Mouse (Mus musculus): ENCODE results near the gene Zfp688.
"Not testable (repeated sequence)": the region's sequence is repeated elsewhere in the genome, so short reads cannot be mapped to it uniquely, and the experiment has no call there.

Zfp688 gene

GRCm38 (mm10) chr7:127421388-127422191 is at the start of gene Zfp688:
Zfp688 (minus strand) TSS chr7:127422068.
- DNase-seq (ENCODE audit: low spot score) = peak; percentile 94

- DNase-seq (ENCODE audit: low spot score) = no peak
Measured at GRCm38 (mm10) chr7:127471646-127472010, 49.8 kb upstream of the Zfp688 start.

GRCm38 (mm10) chr7:127470743-127471645 is 49.1 kb upstream of the Zfp688 start:
- peak; percentile 99 for DNase-seq (ENCODE audit: low spot score)

- no peak for DNase-seq (ENCODE audit: low spot score)
Measured at GRCm38 (mm10) chr7:127470011-127470715, 48.3 kb upstream of the Zfp688 start.

- no peak for DNase-seq (ENCODE audit: low spot score)
Measured at GRCm38 (mm10) chr7:127466606-127467005, 44.7 kb upstream of the Zfp688 start.

- not testable (repeated sequence) for DNase-seq (ENCODE audit: low spot score)
Measured at GRCm38 (mm10) chr7:127465670-127466069, 43.8 kb upstream of the Zfp688 start.

GRCm38 (mm10) chr7:127465191-127465590 is 43.3 kb upstream of the Zfp688 start:
- no peak for DNase-seq (ENCODE audit: low spot score)

- DNase-seq (ENCODE audit: low spot score) = not testable (repeated sequence)
Measured at GRCm38 (mm10) chr7:127459311-127459710, 37.4 kb upstream of the Zfp688 start, which contains the start of gene Prr14. Prr14 (plus strand) TSS chr7:127459611.

GRCm38 (mm10) chr7:127458371-127459122 is 36.7 kb upstream of the Zfp688 start:
- DNase-seq (ENCODE audit: low spot score) = not testable (repeated sequence)

GRCm38 (mm10) chr7:127454905-127455304 is 33.0 kb upstream of the Zfp688 start:
- DNase-seq (ENCODE audit: low spot score) = no peak

GRCm38 (mm10) chr7:127453056-127453455 is 31.2 kb upstream of the Zfp688 start:
- DNase-seq (ENCODE audit: low spot score) = no peak

- DNase-seq (ENCODE audit: low spot score) = no peak
Measured at GRCm38 (mm10) chr7:127449966-127450365, 28.1 kb upstream of the Zfp688 start.

GRCm38 (mm10) chr7:127448521-127449300 is 26.8 kb upstream of the Zfp688 start, which contains the start of gene Zfp689:
Zfp689 (minus strand) TSS chr7:127449158.
- DNase-seq (ENCODE audit: low spot score) = peak; percentile 99

GRCm38 (mm10) chr7:127443976-127444375 is 22.1 kb upstream of the Zfp688 start:
- DNase-seq (ENCODE audit: low spot score) = no peak

GRCm38 (mm10) chr7:127437724-127438123 is 15.9 kb upstream of the Zfp688 start:
- peak; percentile 22 for DNase-seq (ENCODE audit: low spot score)

GRCm38 (mm10) chr7:127435206-127435605 is 13.3 kb upstream of the Zfp688 start:
- no peak for DNase-seq (ENCODE audit: low spot score)

GRCm38 (mm10) chr7:127426354-127426753 is 4.5 kb upstream of the Zfp688 start:
- DNase-seq (ENCODE audit: low spot score) = no peak

GRCm38 (mm10) chr7:127425911-127426310 is 4.0 kb upstream of the Zfp688 start:
- no peak for DNase-seq (ENCODE audit: low spot score)

GRCm38 (mm10) chr7:127425291-127425690 is 3.4 kb upstream of the Zfp688 start:
- no peak for DNase-seq (ENCODE audit: low spot score)

- DNase-seq (ENCODE audit: low spot score) = no peak
Measured at GRCm38 (mm10) chr7:127422247-127422646, 379 bp upstream of the Zfp688 start.
